In the genomic region with DNA sequence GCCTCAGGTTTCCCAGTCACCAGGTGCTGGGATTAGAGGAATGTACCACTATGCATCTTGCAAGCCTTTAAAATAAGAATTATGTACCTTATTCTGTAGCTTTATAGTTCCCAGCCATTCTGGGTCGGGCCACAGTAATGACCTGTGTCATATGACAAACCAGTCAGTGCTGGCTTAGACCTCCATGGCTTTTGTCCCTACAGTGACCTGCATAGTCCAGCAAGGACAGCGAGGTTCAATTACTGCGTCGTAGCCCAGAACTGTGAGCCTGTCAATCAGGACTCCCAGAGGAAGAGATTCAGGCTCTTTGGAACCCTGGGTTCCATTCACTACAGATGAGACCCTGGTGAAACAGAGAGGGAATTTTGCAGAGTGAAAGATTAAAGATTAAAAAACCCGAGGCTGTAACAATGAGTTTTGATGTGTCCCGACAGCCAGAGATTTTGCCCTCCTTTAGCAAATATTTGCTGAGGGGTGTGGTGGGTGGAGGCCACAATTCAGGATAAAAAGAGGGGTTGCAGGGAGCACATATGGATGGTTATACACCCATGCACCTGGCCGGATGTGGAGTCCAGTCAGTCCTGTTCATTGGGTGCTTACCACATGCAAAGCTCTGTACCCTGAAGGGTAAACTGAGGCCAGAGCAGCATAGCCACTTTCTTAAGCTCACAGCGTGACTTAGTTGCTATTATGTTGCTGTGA, we compare ENCODE assay signal across 27 mouse cellular contexts. TPM values are rescaled to one million over a fixed set of nuclear protein-coding genes. Genes with fewer than 3 reads are reported as not detected.
DNase-seq lines count a peak whose midpoint lies in the region; ATAC-seq and TF ChIP-seq lines count a peak whose summit lies in the region.
"Had no signal": no experiment of that assay in that cellular context is flagged by ENCODE, and none has a peak within 500 bp of the region (broad histone marks: within the 10 kb centered on the region; RNA-seq: fewer than 3 reads in every experiment).

No protein-coding gene starts in this region.

- H3K4me1 ChIP-seq in intestine, embryonic 15.5 days (replicated peaks) = 0 out of 2 replicates have a peak, but pooled peaks cover 10% of the 10 kb centered on the region
- no peaks in the 10 kb centered on the region; the same call in 1 of the 2 replicates for H3K4me1 ChIP-seq in intestine, postnatal 0 days (replicated peaks; ENCODE audit: control insufficient read depth, insufficient read depth, low read length)
- no peaks in the 10 kb centered on the region for H3K4me1 ChIP-seq in stomach, embryonic 14.5 days (ENCODE audit: control insufficient read depth, insufficient read depth, low read length)
- no peaks in the 10 kb centered on the region for H3K4me1 ChIP-seq in stomach, postnatal 0 days (replicated peaks; ENCODE audit: control insufficient read depth, insufficient read depth)
- H3K4me1 ChIP-seq in kidney, embryonic 14.5 days (ENCODE audit: control insufficient read depth, insufficient read depth, low read length) = no peaks in the 10 kb centered on the region
- no peaks in the 10 kb centered on the region for H3K4me1 ChIP-seq in forebrain, embryonic 11.5 days (replicated peaks; ENCODE audit: control insufficient read depth, insufficient read depth, low read length)
- H3K4me1 ChIP-seq: embryonic facial prominence, embryonic 15.5 days; forebrain, embryonic 12.5 days; heart, embryonic 10.5 days had no signal

- H3K4me2 ChIP-seq in intestine, embryonic 15.5 days (replicated peaks) = no peak overlapping the region
- H3K4me2 ChIP-seq in intestine, postnatal 0 days (replicated peaks; ENCODE audit: low read depth) = no peak overlapping the region
- H3K4me2 ChIP-seq in stomach, embryonic 14.5 days (replicated peaks; ENCODE audit: low read depth, low read length) = no peak overlapping the region
- no peak overlapping the region for H3K4me2 ChIP-seq in stomach, postnatal 0 days (replicated peaks; ENCODE audit: low read depth)
- H3K4me2 ChIP-seq in kidney, embryonic 14.5 days (replicated peaks; ENCODE audit: low read depth, low read length) = no peak overlapping the region
- no peak overlapping the region for H3K4me2 ChIP-seq in forebrain, embryonic 11.5 days (ENCODE audit: low read depth, low read length, severe bottlenecking)
- H3K4me2 ChIP-seq: embryonic facial prominence, embryonic 12.5 days; embryonic facial prominence, embryonic 15.5 days; forebrain, embryonic 12.5 days; heart, embryonic 13.5 days; hindbrain, embryonic 14.5 days had no signal

- TF ChIP-seq CTCF in intestine, postnatal 0 days (IDR thresholded peaks at IDR 0.05; ENCODE audit: low read depth) = no peak
- no peak for TF ChIP-seq CTCF in stomach, postnatal 0 days (IDR thresholded peaks at IDR 0.05; ENCODE audit: low read depth)
- no peak for TF ChIP-seq CTCF in layer of hippocampus, adult 2 months (conservative IDR thresholded peaks at IDR 0.05)

- 51% methylated on average over 8 of the region's 8 CpGs for WGBS in intestine, embryonic 15.5 days
- WGBS in intestine, postnatal 0 days = 42% methylated on average over 8 of the region's 8 CpGs
- WGBS in stomach, embryonic 14.5 days = 68% methylated on average over 8 of the region's 8 CpGs
- 55% methylated on average over 8 of the region's 8 CpGs for WGBS in stomach, postnatal 0 days
- 66% methylated on average over 8 of the region's 8 CpGs for WGBS in kidney, embryonic 14.5 days
- WGBS in forebrain, embryonic 11.5 days = 69% methylated on average over 8 of the region's 8 CpGs

- no peaks in the 10 kb centered on the region for H3K27me3 ChIP-seq in intestine, embryonic 15.5 days (replicated peaks)
- H3K27me3 ChIP-seq in intestine, postnatal 0 days (replicated peaks; ENCODE audit: control insufficient read depth, insufficient read depth, low read length) = no peaks in the 10 kb centered on the region
- no peaks in the 10 kb centered on the region for H3K27me3 ChIP-seq in stomach, embryonic 14.5 days (ENCODE audit: control insufficient read depth, insufficient read depth, low read length)
- no peaks in the 10 kb centered on the region for H3K27me3 ChIP-seq in stomach, postnatal 0 days (ENCODE audit: control insufficient read depth, insufficient read depth, low read length)
- no peaks in the 10 kb centered on the region for H3K27me3 ChIP-seq in kidney, embryonic 14.5 days (ENCODE audit: control insufficient read depth, insufficient read depth, low read length)
- no peaks in the 10 kb centered on the region for H3K27me3 ChIP-seq in forebrain, embryonic 11.5 days (ENCODE audit: control insufficient read depth, insufficient read depth, low read length)
- H3K27me3 ChIP-seq: embryonic facial prominence, embryonic 12.5 days; embryonic facial prominence, embryonic 15.5 days; forebrain, embryonic 12.5 days; heart, embryonic 13.5 days had no signal

- H3K9me3 ChIP-seq in intestine, embryonic 15.5 days = no peaks in the 10 kb centered on the region
- no peaks in the 10 kb centered on the region for H3K9me3 ChIP-seq in intestine, postnatal 0 days (ENCODE audit: control insufficient read depth)
- H3K9me3 ChIP-seq in stomach, embryonic 14.5 days (ENCODE audit: control insufficient read depth, low read depth, low read length) = no peaks in the 10 kb centered on the region
- no peaks in the 10 kb centered on the region for H3K9me3 ChIP-seq in stomach, postnatal 0 days (ENCODE audit: control insufficient read depth, low read length)
- H3K9me3 ChIP-seq in kidney, embryonic 14.5 days (ENCODE audit: control insufficient read depth, low read length) = no peaks in the 10 kb centered on the region
- no peaks in the 10 kb centered on the region for H3K9me3 ChIP-seq in forebrain, embryonic 11.5 days (ENCODE audit: control insufficient read depth, low read length)
- H3K9me3 ChIP-seq: embryonic facial prominence, embryonic 12.5 days; embryonic facial prominence, embryonic 15.5 days; forebrain, embryonic 12.5 days; heart, embryonic 10.5 days; heart, embryonic 13.5 days had no signal

- no peak for TF ChIP-seq EP300 in stomach, postnatal 0 days (optimal IDR thresholded peaks at IDR 0.05)

- H3K4me3 ChIP-seq in intestine, embryonic 15.5 days (replicated peaks) = no peak overlapping the region
- no peak overlapping the region for H3K4me3 ChIP-seq in intestine, postnatal 0 days (ENCODE audit: low read depth, low read length)
- H3K4me3 ChIP-seq in stomach, embryonic 14.5 days (ENCODE audit: low read depth, low read length) = no peak overlapping the region
- H3K4me3 ChIP-seq in stomach, postnatal 0 days (ENCODE audit: low read depth, low read length) = no peak overlapping the region
- no peak overlapping the region for H3K4me3 ChIP-seq in kidney, embryonic 14.5 days (ENCODE audit: low read length)
- H3K4me3 ChIP-seq in forebrain, embryonic 11.5 days (ENCODE audit: low read depth, low read length) = no peak overlapping the region
- no peak overlapping the region for H3K4me3 ChIP-seq in layer of hippocampus, adult 2 months
- H3K4me3 ChIP-seq: embryonic facial prominence, embryonic 12.5 days; embryonic facial prominence, embryonic 15.5 days; forebrain, embryonic 12.5 days; heart, embryonic 10.5 days; heart, embryonic 13.5 days had no signal

- peak; percentile 86 for ATAC-seq in intestine, embryonic 15.5 days
- ATAC-seq in intestine, postnatal 0 days = peak; percentile 80
- ATAC-seq in stomach, embryonic 14.5 days (ENCODE audit: insufficient number of reproducible peaks, insufficient read depth, low FRiP score, low read depth) = peak; percentile 80
- peak; percentile 82 for ATAC-seq in stomach, postnatal 0 days (ENCODE audit: low FRiP score, low TSS enrichment)
- no peak for ATAC-seq in kidney, embryonic 14.5 days (ENCODE audit: low FRiP score, low TSS enrichment)
- no peak for ATAC-seq in forebrain, embryonic 11.5 days (replicated peaks; ENCODE audit: low FRiP score)
- ATAC-seq: CD4-positive, CD25-positive, alpha-beta regulatory T cell, adult 4 months; forebrain, embryonic 16.5 days; hindbrain, postnatal 0 days had no signal

- H3K36me3 ChIP-seq in intestine, embryonic 15.5 days = no peaks in the 10 kb centered on the region
- H3K36me3 ChIP-seq in intestine, postnatal 0 days (ENCODE audit: control insufficient read depth, insufficient read depth) = no peaks in the 10 kb centered on the region
- no peaks in the 10 kb centered on the region for H3K36me3 ChIP-seq in stomach, embryonic 14.5 days (ENCODE audit: control insufficient read depth, insufficient read depth, low read length)
- no peaks in the 10 kb centered on the region for H3K36me3 ChIP-seq in stomach, postnatal 0 days (ENCODE audit: control insufficient read depth, insufficient read depth, low read length)
- H3K36me3 ChIP-seq in kidney, embryonic 14.5 days (ENCODE audit: control insufficient read depth, insufficient read depth, low read length) = no peaks in the 10 kb centered on the region
- H3K36me3 ChIP-seq in forebrain, embryonic 11.5 days (ENCODE audit: control insufficient read depth, insufficient read depth, low read length) = no peaks in the 10 kb centered on the region
- H3K36me3 ChIP-seq: embryonic facial prominence, embryonic 12.5 days; embryonic facial prominence, embryonic 15.5 days; forebrain, embryonic 12.5 days; heart, embryonic 10.5 days; heart, embryonic 13.5 days had no signal

- peak; percentile 57 for DNase-seq in stomach, postnatal 0 days (ENCODE audit: low spot score)
- DNase-seq in forebrain, embryonic 11.5 days (ENCODE audit: low spot score) = no peak
- DNase-seq in layer of hippocampus, adult 2 months (ENCODE audit: low spot score in 2 of 2) = no peak
- DNase-seq: adrenal gland, adult 2 months; adrenal gland, postnatal 14 days; cerebellum, adult 11 months; cerebellum, adult 2 months; cerebellum, adult 9-11 months; cerebellum, postnatal 25 days; gastrocnemius, postnatal 10 days; gastrocnemius, postnatal 36 days; heart, adult 18-20 months; heart, postnatal 14 days; heart, postnatal 4 days had no signal

- H3K27ac ChIP-seq in intestine, embryonic 15.5 days = peak overlapping the region; percentile 49; the same call in 1 of the 2 replicates
- 0 out of 2 replicates have a peak overlapping the region, but pooled peaks have one; percentile 15 for H3K27ac ChIP-seq in intestine, postnatal 0 days (ENCODE audit: low read depth, low read length)
- H3K27ac ChIP-seq in stomach, embryonic 14.5 days (ENCODE audit: low read length) = peak overlapping the region; percentile 53; the same call in 1 of the 2 replicates
- H3K27ac ChIP-seq in stomach, postnatal 0 days (replicated peaks) = peak overlapping the region; percentile 36
- H3K27ac ChIP-seq in kidney, embryonic 14.5 days (ENCODE audit: low read depth, low read length) = no peak overlapping the region
- no peak overlapping the region for H3K27ac ChIP-seq in forebrain, embryonic 11.5 days (ENCODE audit: low read depth, low read length)
- H3K27ac ChIP-seq in layer of hippocampus, adult 2 months = no peak overlapping the region
- H3K27ac ChIP-seq: embryonic facial prominence, embryonic 12.5 days; embryonic facial prominence, embryonic 15.5 days; forebrain, embryonic 12.5 days; heart, embryonic 10.5 days; heart, embryonic 13.5 days; hindbrain, embryonic 14.5 days; hindbrain, postnatal 0 days had no signal

- no peak overlapping the region for H3K9ac ChIP-seq in intestine, embryonic 15.5 days
- no peak overlapping the region for H3K9ac ChIP-seq in intestine, postnatal 0 days (ENCODE audit: low read depth, low read length)
- no peak overlapping the region for H3K9ac ChIP-seq in stomach, embryonic 14.5 days (replicated peaks; ENCODE audit: low read depth, low read length)
- no peak overlapping the region for H3K9ac ChIP-seq in stomach, postnatal 0 days (ENCODE audit: low read length)
- H3K9ac ChIP-seq in kidney, embryonic 14.5 days (ENCODE audit: low read depth, low read length) = no peak overlapping the region
- no peak overlapping the region for H3K9ac ChIP-seq in forebrain, embryonic 11.5 days (ENCODE audit: low read length)
- H3K9ac ChIP-seq: embryonic facial prominence, embryonic 12.5 days; embryonic facial prominence, embryonic 15.5 days; forebrain, embryonic 12.5 days; heart, embryonic 13.5 days; hindbrain, embryonic 14.5 days had no signal

RNA-seq across cellular contexts. Expression of gene Cracr2a, which starts 10.9 kb away (rescaled TPM):
- polyA plus RNA-seq in intestine, embryonic 15.5 days (2015; fragmentation: Nextera tagmentation; extraction: Ambion mirVana) = 2.2 and 2.5 TPM in 2 replicates
- 1.1 and 1.3 TPM in 2 replicates for polyA plus RNA-seq in intestine, postnatal 0 days (2015; fragmentation: Nextera tagmentation; extraction: Ambion mirVana)
- 2.1 TPM in 2 replicates for polyA plus RNA-seq in stomach, embryonic 14.5 days (2014; fragmentation: Nextera tagmentation; extraction: Ambion mirVana)
- polyA plus RNA-seq in stomach, postnatal 0 days (2015; fragmentation: Nextera tagmentation; extraction: Ambion mirVana) = 0.74 and 0.96 TPM in 2 replicates
- 1.1 and 1.5 TPM in 2 replicates for polyA plus RNA-seq in kidney, embryonic 14.5 days (2014; fragmentation: Nextera tagmentation; extraction: Ambion mirVana)
- polyA plus RNA-seq in forebrain, embryonic 11.5 days (2014; fragmentation: Nextera tagmentation; extraction: Ambion mirVana) = 0.99 and 1.2 TPM in 2 replicates
- total RNA-seq in layer of hippocampus, adult 2 months (2021) = 1 to 10 TPM; 2.3 TPM

Comparison
In these comparisons a context has a peak if more than half of its experiments do, and no peak if none do; other contexts are left out.
1. ATAC-seq: peak in intestine, embryonic 15.5 days (single experiment), intestine, postnatal 0 days (single experiment), stomach, embryonic 14.5 days (single experiment) and stomach, postnatal 0 days (single experiment); none in kidney, embryonic 14.5 days (single experiment) and forebrain, embryonic 11.5 days (single experiment).
2. H3K27ac ChIP-seq: peak in intestine, embryonic 15.5 days (single experiment), intestine, postnatal 0 days (single experiment), stomach, embryonic 14.5 days (single experiment) and stomach, postnatal 0 days (single experiment); none in kidney, embryonic 14.5 days (single experiment), forebrain, embryonic 11.5 days (single experiment) and layer of hippocampus, adult 2 months (single experiment).